Mouse (Mus musculus): ENCODE measurements at regions not wholly inside any gene's neighbourhood (a gene's known extent, or its start where the extent isn't known, plus 50 kb on each side); places are given as distances from the start of the nearest gene placed in this dataset.
A peak's percentile ranks its signal among the peaks of the same experiment; 100 is the strongest.

DNA sequence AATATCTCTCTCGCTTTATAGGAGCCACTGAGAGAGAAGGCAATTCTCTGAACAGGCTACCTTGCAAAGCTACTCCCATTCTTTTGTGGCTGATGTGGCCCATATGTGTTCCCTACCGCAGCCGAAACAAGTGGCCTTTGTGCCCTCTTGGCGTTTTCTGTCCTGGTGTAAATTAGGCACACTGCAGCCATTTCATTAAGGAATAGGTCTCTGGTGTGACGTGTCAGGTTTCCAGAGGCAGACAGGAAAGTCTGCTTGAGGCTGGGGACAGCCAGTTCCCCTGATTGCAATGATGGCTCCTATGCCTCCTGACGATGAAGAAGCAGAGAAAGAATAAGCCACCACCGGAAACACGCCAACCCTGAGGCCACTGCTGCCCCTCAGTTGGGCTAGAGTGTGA, 59.3 kb upstream of the Bcor start:
- no peak for DNase-seq (ENCODE audit: low spot score in 2 of 2)

GRCm38 (mm10) chrX:12224314-12224713, 64.2 kb upstream of the Bcor start:
- DNase-seq (ENCODE audit: low spot score in 2 of 2), result no peak

DNA sequence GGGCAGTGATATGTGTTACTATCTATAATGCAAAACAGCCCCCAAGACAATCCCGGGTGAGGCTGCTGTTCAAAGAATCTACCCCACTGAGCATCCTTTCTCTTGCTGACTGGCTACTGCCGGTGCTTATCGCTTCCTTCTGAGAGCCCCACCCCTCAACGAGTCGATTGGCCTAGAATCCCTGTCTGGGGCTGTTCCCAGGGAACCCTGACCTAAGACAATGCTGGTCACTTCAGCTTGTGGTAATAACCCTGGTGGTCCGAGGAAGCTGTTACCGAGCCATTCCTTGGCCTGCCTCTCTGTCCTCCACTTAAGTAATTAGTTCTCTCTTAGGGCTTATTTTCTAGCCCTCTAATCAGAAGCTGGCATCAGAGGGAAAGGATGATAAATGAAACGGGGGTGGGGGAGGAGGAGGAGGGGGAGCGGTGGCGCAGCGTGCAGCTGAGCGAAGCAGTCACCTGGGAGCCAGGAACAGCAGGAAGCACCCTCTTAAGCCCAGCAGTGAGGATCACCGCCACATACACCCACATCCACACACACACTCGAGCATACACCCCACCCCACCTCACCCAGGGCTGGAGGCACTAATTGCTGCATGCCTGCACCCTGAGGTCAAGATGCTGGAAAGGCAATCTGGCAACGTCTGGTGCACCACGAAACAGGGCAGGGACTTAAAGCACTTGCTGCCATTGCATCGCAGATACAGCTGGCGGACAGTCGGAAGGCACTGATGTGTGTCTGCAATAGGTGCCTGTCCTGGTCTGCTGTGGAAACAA, 65.1 kb upstream of the Bcor start:
- peak; percentile 6 to 17 for DNase-seq (ENCODE audit: low spot score in 2 of 2)

- DNase-seq (ENCODE audit: low spot score in 2 of 2), result no peak
These were observed 65.7 kb upstream of the Bcor start for GRCm38 (mm10) chrX:12225892-12226206.

- DNase-seq (ENCODE audit: low spot score in 2 of 2), result no peak
These were observed 80.4 kb upstream of the Bcor start for GRCm38 (mm10) chrX:12240505-12241011.

GRCm38 (mm10) chrX:12241751-12242150, 81.6 kb upstream of the Bcor start:
- no peak for DNase-seq (ENCODE audit: low spot score in 2 of 2)

- DNase-seq (ENCODE audit: low spot score in 2 of 2), result no peak
These were observed 88.9 kb upstream of the Bcor start for GRCm38 (mm10) chrX:12249071-12249470.

- no peak for DNase-seq (ENCODE audit: low spot score in 2 of 2)
These were observed 89.8 kb upstream of the Bcor start for GRCm38 (mm10) chrX:12249911-12250310.

DNA sequence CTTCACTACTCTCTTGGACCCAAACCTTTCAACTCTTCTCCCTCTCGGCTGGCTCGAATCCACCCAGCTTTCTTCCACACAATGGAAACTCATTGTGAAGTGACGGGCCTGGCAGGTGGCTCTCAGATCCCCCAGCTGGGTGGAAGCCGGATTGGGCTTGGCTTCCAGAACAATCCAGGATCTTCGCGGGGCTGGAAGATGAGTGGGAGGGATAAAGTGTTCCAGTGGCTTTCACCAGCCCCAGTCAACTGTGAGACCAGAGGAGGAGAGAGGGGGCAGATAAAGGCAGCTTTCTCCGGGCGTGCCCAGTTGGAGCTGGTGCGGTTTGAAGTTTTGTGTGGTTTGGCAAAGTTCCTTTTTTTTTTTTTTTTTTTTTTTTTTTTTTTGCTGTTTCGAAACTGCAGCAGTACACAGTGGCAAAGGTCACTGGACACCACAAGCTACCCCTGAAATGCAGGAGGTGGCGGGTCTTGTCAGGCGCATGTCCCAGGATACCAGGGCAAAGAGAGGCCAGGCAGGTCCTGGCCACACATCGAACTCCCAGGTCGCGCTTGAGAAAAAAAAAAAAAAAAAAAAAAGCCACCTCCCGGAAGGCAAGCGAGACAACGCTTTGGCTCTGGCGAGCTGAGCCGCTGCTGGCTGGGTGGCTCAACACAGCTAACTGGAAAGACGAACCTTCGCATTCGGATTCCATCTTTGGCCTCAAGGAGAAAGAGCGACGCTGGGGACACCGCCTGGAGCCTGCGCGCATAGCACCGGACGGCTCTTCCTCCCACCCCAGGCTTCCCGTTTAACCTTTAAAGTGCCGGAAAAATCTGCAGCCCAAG, 91.9 kb upstream of the Bcor start:
- DNase-seq (ENCODE audit: low spot score in 2 of 2), result peak; percentile 15 to 20

DNA sequence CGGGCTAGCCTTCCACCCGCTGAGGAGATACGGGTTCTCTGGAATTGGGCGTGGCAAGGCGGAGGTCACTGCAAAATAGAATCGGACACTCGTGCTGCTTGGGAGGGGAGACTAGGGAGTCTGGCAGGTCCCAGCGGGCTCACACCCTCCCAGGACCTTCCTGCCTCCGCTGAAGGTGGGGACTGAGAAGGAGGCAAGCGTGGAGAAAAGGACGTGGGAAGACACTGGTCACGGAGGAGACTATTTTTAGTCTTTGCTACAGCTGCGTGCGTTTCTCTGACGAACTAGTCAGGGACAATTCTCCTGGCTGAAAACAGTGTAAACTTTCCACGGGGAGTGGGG, 92.5 kb upstream of the Bcor start:
- DNase-seq (ENCODE audit: low spot score in 2 of 2), result no peak

DNA sequence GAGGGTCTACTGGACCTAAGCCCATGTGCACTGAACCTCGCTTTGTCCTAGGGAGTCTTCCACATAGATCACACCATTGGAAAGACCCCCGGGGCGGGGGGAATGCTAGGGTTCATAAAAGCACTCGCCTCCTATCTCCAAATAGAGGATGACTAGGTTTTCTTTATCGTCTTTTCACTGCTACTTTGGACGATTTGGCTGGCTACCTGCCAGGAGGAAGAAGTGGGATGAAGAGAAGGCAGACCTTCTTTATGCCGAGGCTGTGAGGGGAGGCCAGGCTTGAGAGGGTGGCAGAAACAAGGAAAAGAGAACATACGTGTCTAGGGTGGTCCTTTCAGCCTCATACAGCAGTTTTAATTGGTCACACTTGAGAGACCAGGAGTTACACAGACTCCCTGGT, 96.6 kb upstream of the Bcor start:
- DNase-seq (ENCODE audit: low spot score in 2 of 2), result no peak

DNA sequence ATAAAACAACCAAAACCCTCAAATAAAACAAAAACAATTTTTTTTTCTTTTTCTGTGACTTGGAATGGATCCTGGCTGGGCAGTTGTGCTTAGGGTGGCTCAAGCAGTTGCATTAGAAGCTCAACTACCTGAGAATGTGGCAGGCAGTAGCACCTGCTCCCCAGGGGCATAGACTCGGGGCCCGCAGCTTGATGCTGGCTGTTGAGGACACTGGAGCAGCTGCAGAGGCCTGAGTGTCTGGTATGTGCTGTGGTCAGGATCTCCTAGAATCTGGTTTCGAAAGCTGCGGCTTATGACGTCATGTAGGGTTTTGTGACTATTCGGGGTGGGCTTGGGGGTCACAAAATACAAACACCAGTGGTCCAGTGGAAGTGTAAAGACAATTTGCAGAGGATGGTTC, 103.7 kb upstream of the Bcor start:
- no peak for DNase-seq (ENCODE audit: low spot score in 2 of 2)

GRCm38 (mm10) chrX:12284741-12285140, 124.6 kb upstream of the Bcor start:
- no peak for DNase-seq (ENCODE audit: low spot score in 2 of 2)

DNA sequence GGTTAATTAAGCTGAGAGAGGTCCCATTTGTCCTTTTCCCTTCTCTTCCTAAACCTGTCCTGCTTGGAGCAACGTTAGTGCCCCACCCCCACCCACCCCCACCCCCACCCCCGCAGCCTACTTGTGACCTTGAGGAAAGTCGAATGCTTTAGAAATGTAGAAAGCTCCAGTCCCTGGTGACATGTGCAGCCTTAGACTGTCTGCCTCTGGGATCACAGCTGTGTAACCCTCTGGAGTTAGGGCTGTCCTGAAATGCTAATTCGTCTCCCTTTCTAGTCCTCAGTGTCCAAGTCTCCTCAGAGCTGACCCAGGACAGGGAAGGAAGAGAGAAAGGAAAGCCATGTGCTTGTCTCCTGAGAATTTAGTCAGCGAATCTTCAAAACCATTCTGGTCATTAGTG, 125.0 kb upstream of the Bcor start:
- no peak for DNase-seq (ENCODE audit: low spot score in 2 of 2)

- DNase-seq (ENCODE audit: low spot score in 2 of 2), result no peak
These were observed 126.1 kb upstream of the Bcor start for GRCm38 (mm10) chrX:12285976-12286909.

DNA sequence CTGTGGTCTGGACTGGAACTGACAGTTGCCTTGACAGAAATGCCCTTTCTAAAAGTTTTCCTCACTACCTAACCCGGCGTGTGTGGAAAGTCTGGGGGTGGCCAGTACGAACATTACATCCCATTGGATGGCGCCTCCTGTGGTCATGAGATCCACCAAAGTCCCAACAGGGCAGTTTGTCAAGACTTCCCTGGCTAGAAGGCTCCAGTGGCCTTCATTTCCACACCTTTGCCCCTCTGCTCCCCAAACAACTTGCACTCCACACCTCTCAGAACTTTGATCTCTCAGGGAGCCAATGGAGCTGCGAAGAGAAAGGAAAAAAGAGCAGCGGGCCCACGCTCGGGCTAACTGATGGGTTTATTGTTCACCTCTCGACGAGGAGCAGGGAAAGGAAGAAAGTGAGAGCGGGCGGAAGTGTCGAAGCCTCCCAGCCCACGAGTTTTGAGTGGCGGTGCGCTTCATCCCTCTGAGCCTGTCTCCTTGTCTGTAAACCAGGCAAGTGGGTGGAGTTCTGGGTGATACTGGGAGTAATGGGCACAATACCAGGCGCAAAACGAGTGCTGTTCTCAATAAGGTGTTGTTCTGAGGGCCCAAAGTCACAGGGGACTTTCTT, 126.9 kb upstream of the Bcor start:
- DNase-seq (ENCODE audit: low spot score in 2 of 2), result no peak

DNA sequence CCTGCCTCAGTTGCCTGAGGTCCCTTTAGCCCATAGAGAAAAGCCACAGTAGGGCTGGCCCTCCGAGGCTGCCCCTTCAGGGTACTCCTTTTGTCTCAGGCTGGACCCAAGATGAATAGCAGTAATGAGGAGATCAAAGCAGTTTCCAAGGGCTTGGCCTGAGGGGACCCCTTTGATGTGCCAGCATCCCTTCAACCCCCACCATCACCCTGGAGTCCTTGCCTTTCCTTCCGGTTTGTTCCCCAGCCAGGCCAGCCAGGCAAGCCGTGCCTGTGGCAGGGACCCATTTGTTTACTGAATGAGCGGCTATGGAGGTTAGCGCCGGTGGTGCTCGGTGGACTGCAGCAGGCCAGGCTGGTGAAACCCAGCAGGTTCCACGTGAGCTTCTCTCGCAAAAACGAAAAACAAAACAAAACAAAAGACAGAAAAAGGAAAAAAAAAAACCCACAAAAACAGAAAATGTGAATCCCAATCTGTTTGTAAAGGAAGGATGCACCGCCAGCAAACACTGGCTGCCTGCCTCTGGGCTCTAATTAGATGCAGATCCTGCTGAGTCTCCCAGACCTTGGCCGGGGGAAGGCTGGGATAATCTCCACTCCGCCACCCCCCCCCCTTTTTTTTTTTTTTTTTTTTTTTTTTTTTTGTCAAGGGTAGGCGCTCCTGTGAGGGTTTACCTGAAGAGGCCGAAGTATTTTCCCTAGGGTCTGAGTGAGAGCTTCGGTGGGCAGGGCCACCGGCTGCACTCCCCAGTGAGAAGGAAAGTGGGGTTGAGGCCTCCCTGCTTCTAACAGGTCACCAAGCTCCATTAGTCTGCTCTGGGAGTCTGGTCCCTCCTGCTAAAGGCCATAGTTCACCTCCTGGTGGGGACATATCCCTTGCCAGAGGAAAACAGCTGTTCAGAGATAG, 127.8 kb upstream of the Bcor start:
- no peak for DNase-seq (ENCODE audit: low spot score in 2 of 2)

DNA sequence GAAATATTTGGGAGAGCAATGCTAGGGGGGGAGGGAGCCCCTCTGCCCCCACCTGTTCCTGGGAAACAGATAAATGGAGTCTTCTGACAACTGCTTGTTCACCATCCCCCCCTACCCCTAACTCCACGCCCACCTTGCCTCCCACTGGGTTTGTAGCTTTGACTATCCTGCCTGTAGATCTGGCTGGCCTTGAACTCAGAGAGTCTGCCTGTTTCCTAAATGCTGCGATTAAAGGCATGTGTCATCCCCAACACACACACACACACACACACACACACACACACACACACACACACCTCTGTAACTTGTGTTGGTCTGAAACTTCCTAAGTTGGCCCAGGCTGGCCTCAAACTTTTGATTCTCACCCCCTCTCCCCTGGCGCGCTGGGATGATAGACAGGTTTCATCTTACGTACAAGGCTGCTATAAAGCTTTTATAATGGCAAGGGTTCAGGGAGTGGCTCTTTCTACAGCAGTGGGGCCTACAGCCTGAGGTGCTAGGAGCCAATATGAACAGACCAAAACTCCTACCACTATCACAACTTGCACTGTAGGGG, 128.5 kb upstream of the Bcor start:
- no peak for DNase-seq (ENCODE audit: low spot score in 2 of 2)

GRCm38 (mm10) chrX:12293146-12293545, 133.0 kb upstream of the Bcor start:
- DNase-seq (ENCODE audit: low spot score in 2 of 2), result no peak

DNA sequence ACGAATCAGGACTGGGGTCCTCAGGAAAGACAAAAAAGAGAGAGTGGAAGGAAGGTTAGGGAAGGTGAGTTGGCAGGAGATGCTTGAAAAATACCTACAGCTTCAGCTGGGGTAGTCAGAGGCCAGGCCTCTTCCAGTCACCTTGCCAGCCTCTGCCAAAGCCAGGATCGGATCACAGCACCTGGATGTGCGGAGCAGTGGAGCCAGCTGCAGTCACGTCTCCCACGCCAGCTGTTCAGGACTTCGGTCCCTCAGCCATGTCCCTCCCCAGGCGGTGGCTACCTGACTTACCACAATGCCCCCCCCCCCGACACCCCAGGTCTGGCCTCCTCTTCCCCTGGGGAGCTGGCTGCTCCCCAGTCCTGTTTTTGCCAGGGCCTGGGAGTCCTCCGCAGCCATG, 134.3 kb upstream of the Bcor start:
- DNase-seq (ENCODE audit: low spot score in 2 of 2), result no peak

Measured in frontal cortex, postnatal 36 days (tissue).